Comparison of ENCODE assay signal across 17 mouse cellular contexts in genomic region chr6:128272754-128273153, GRCm38 (mm10). TPM values are rescaled to one million over a fixed set of nuclear protein-coding genes. Genes with fewer than 3 reads are reported as not detected.
"Had no signal": no experiment of that assay in that cellular context is flagged by ENCODE, and none has a peak within 500 bp of the region (broad histone marks: within the 10 kb centered on the region; RNA-seq: fewer than 3 reads in every experiment).

No protein-coding gene starts in this region.

- H3K4me2 ChIP-seq: lung, embryonic 15.5 days; midbrain, embryonic 11.5 days; midbrain, embryonic 13.5 days; midbrain, embryonic 15.5 days; neural tube, embryonic 12.5 days; stomach, embryonic 15.5 days had no signal

- H3K4me3 ChIP-seq: lung, embryonic 15.5 days; megakaryocyte, embryonic 14.5 days; midbrain, embryonic 13.5 days; midbrain, embryonic 15.5 days; neural tube, embryonic 12.5 days; stomach, embryonic 15.5 days had no signal

- ATAC-seq: liver, postnatal 0 days; lung, postnatal 0 days; midbrain, embryonic 13.5 days; midbrain, embryonic 15.5 days had no signal

- H3K36me3 ChIP-seq: lung, embryonic 15.5 days; midbrain, embryonic 13.5 days; midbrain, embryonic 15.5 days; neural tube, embryonic 12.5 days; stomach, embryonic 15.5 days had no signal

- DNase-seq: liver, postnatal 0 days; lung, adult 2 months; lung, postnatal 14 days; lung, postnatal 36 days; right cerebral cortex, postnatal 14 days; thymus, adult 2 months; thymus, postnatal 25 days; thymus, postnatal 4 days had no signal

- H3K27me3 ChIP-seq: lung, embryonic 15.5 days; midbrain, embryonic 13.5 days; midbrain, embryonic 15.5 days; neural tube, embryonic 12.5 days; stomach, embryonic 15.5 days had no signal

RNA-seq across cellular contexts. Expression of gene Tead4, which starts 27.9 kb away (rescaled TPM):
- polyA plus RNA-seq: macrophage had no signal
